12 mouse cellular contexts compared by ENCODE assay signal in the genomic region with DNA sequence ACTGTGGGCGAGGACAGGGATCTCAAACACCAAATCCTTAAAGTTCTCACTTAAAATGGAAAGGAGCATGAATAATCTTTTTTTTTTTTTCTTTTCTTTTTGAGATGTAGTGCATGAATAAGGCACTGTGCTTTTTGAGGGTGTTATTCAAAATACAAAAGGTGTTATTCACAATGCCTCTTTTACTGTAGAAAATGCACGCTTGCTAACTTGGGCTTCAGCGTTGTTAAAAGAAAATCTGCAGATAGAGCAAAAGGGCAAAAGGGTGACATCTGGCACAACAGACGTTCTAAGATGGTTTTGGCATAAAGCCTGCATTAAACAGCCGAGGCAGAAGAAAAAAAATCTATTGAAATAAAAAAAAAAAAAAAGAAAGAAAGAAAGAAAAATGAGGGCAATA.
A peak's percentile ranks its signal among the peaks of the same experiment; 100 is the strongest.
DNase-seq lines count a peak whose midpoint lies in the region; ATAC-seq lines count a peak whose summit lies in the region.
"Had no signal": no experiment of that assay in that cellular context is flagged by ENCODE, and none has a peak within 500 bp of the region (broad histone marks: within the 10 kb centered on the region; RNA-seq: fewer than 3 reads in every experiment).

No protein-coding gene starts in this region.

- ATAC-seq in hindbrain, embryonic 12.5 days (ENCODE audit: low FRiP score), result 0 out of 2 replicates have a peak, but pooled peaks have one; percentile 44

- WGBS in hindbrain, embryonic 12.5 days, result 18% methylated on average over 5 of the region's 5 CpGs

- no peak overlapping the region for H3K9ac ChIP-seq in hindbrain, embryonic 12.5 days

- no peak overlapping the region for H3K4me3 ChIP-seq in hindbrain, embryonic 12.5 days

- no peaks in the 10 kb centered on the region for H3K9me3 ChIP-seq in hindbrain, embryonic 12.5 days (replicated peaks)

- peak; percentile 9 for DNase-seq in layer of hippocampus, adult 11-12 months (ENCODE audit: low spot score)
- DNase-seq in layer of hippocampus, adult 9-10 months (ENCODE audit: low spot score), result no peak
- peak; percentile 21 to 42 for DNase-seq in right cerebral cortex, postnatal 10 days (ENCODE audit: low spot score in 2 of 2)
- DNase-seq in right cerebral cortex, postnatal 14 days, result no peak
- no peak for DNase-seq in urinary bladder, adult 2 months (ENCODE audit: low spot score)
- DNase-seq in natural killer cell, adult 2 months (ENCODE audit: low spot score in 2 of 2), result no peak
- no peak for DNase-seq in gastrocnemius, postnatal 36 days
- DNase-seq: B cell, adult 2 months; kidney, postnatal 36 days; thymus, postnatal 25 days had no signal

- H3K27me3 ChIP-seq in hindbrain, embryonic 12.5 days, result no peaks in the 10 kb centered on the region

- peaks cover 4% of the 10 kb centered on the region; the same call in 1 of the 2 replicates for H3K4me1 ChIP-seq in hindbrain, embryonic 12.5 days

- no peak overlapping the region for H3K27ac ChIP-seq in hindbrain, embryonic 12.5 days

- H3K36me3 ChIP-seq in hindbrain, embryonic 12.5 days, result no peaks in the 10 kb centered on the region

- intact Hi-C loops in gastrocnemius, postnatal 36 days (cut with DNase I), result no loop called here

- H3K4me2 ChIP-seq in hindbrain, embryonic 12.5 days (replicated peaks), result no peak overlapping the region
- H3K4me2 ChIP-seq: liver, embryonic 11.5 days had no signal

Comparison
In these comparisons a context has a peak if more than half of its experiments do, and no peak if none do; other contexts are left out.
1. DNase-seq: peak in layer of hippocampus, adult 11-12 months (single experiment) and right cerebral cortex, postnatal 10 days (2 of 2); none in layer of hippocampus, adult 9-10 months (single experiment), right cerebral cortex, postnatal 14 days (single experiment), urinary bladder, adult 2 months (single experiment), natural killer cell, adult 2 months (0 of 2) and gastrocnemius, postnatal 36 days (0 of 2).